ENCODE assay signal across 12 mouse cellular contexts in genomic region chr10:60419624-60420023, GRCm38 (mm10). TPM values are rescaled to one million over a fixed set of nuclear protein-coding genes. Genes with fewer than 3 reads are reported as not detected.
DNase-seq lines count a peak whose midpoint lies in the region; TF ChIP-seq lines count a peak whose summit lies in the region.
"Had no signal": no experiment of that assay in that cellular context is flagged by ENCODE, and none has a peak within 500 bp of the region (broad histone marks: within the 10 kb centered on the region; RNA-seq: fewer than 3 reads in every experiment).

No protein-coding gene starts in this region.

- H3K4me3 ChIP-seq in left cerebral cortex, adult 2 months, result no peak overlapping the region
- H3K4me3 ChIP-seq in E14TG2a.4 (replicated peaks; ENCODE audit: low read length), result no peak overlapping the region
- no peak overlapping the region for H3K4me3 ChIP-seq in limb, embryonic 10.5 days
- H3K4me3 ChIP-seq: hindbrain, embryonic 13.5 days; limb, embryonic 12.5 days had no signal

- DNase-seq in left cerebral cortex, adult 2 months (ENCODE audit: extremely low spot score in 1 of 2, low spot score in 2 of 2), result no peak
- DNase-seq in left cerebral cortex, postnatal 36 days (ENCODE audit: low spot score in 2 of 2), result no peak
- DNase-seq in R1 (ENCODE audit: low read depth, low spot score), result peak; percentile 40
- peak; percentile 49 for DNase-seq in limb, embryonic 10.5 days (ENCODE audit: low spot score)
- no peak for DNase-seq in cerebellum, postnatal 25 days
- no peak for DNase-seq in right cerebral cortex, postnatal 10 days (ENCODE audit: low spot score in 2 of 2)
- DNase-seq: kidney, postnatal 25 days had no signal

- 21% methylated on average over 4 of the region's 4 CpGs for WGBS in limb, embryonic 10.5 days

- peaks cover 17% of the 10 kb centered on the region for H3K4me1 ChIP-seq in E14TG2a.4 (replicated peaks; ENCODE audit: low read depth, low read length)
- no peaks in the 10 kb centered on the region for H3K4me1 ChIP-seq in limb, embryonic 10.5 days
- H3K4me1 ChIP-seq: limb, embryonic 12.5 days had no signal

- no peaks in the 10 kb centered on the region; the same call in 1 of the 2 replicates for H3K27me3 ChIP-seq in E14TG2a.4 (ENCODE audit: insufficient read depth, low read length)
- H3K27me3 ChIP-seq in limb, embryonic 10.5 days (ENCODE audit: low read depth, poor library complexity, severe bottlenecking), result no peaks in the 10 kb centered on the region

- H3K9me3 ChIP-seq in E14TG2a.4 (ENCODE audit: low read length), result no peaks in the 10 kb centered on the region
- H3K9me3 ChIP-seq in limb, embryonic 10.5 days (replicated peaks), result no peaks in the 10 kb centered on the region
- H3K9me3 ChIP-seq: hindbrain, embryonic 13.5 days; limb, embryonic 12.5 days had no signal

- no peaks in the 10 kb centered on the region for H3K36me3 ChIP-seq in E14TG2a.4 (ENCODE audit: insufficient read depth, low read length)
- no peaks in the 10 kb centered on the region for H3K36me3 ChIP-seq in limb, embryonic 10.5 days
- H3K36me3 ChIP-seq: hindbrain, embryonic 13.5 days; limb, embryonic 12.5 days had no signal

- peak; percentile 27 for TF ChIP-seq CTCF in left cerebral cortex, adult 2 months (IDR thresholded peaks at IDR 0.05)
- peak; percentile 74 for TF ChIP-seq CTCF in E14TG2a.4 (conservative IDR thresholded peaks at IDR 0.05; ENCODE audit: low read length)

- intact Hi-C loops in left cerebral cortex, adult 2 months (cut with DNase I), result loop anchor here (2.0 to 10.0 kb wide), 2 partner anchors 277 to 655 kb away; partner anchors contain the start of gene Cdh23
- intact Hi-C loops in left cerebral cortex, postnatal 36 days (cut with DNase I), result no loop called here

- no peak overlapping the region for H3K27ac ChIP-seq in left cerebral cortex, adult 2 months
- H3K27ac ChIP-seq in limb, embryonic 10.5 days, result no peak overlapping the region
- H3K27ac ChIP-seq: hindbrain, embryonic 13.5 days; limb, embryonic 12.5 days had no signal

RNA-seq across cellular contexts. Expression of gene Gm17455, which starts 20.1 kb away (rescaled TPM):
- total RNA-seq in left cerebral cortex, adult 2 months (2021), result not detected
- total RNA-seq in left cerebral cortex, postnatal 36 days (2021), result not detected
- 0.53 and 0.65 TPM in 2 replicates for polyA plus RNA-seq in limb, embryonic 10.5 days (2016; fragmentation: Nextera tagmentation; extraction: Ambion mirVana)
- polyA plus RNA-seq: Patski; stomach, embryonic 16.5 days had no signal

Comparison
In these comparisons a context has a peak if more than half of its experiments do, and no peak if none do; other contexts are left out.
1. DNase-seq: peak in R1 (single experiment) and limb, embryonic 10.5 days (single experiment); none in left cerebral cortex, adult 2 months (0 of 2), left cerebral cortex, postnatal 36 days (0 of 2), cerebellum, postnatal 25 days (0 of 2) and right cerebral cortex, postnatal 10 days (0 of 2).